Mouse (Mus musculus): ENCODE data around the gene Slc24a4. TPM values are rescaled to one million over a fixed set of nuclear protein-coding genes. Genes with fewer than 3 reads are reported as not detected.

Slc24a4 gene
- not detected for polyA plus RNA-seq (2017; shearing (Covaris generic))

- no peak for ATAC-seq
These were observed at the start of gene Slc24a4 for GRCm38 (mm10) chr12:102128081-102128790. Slc24a4 (plus strand) TSS chr12:102128733.

- ATAC-seq: no peak
These were observed 45.7 kb upstream of the Slc24a4 start for GRCm38 (mm10) chr12:102082648-102083425.

GRCm38 (mm10) chr12:102090535-102090934 is 38.0 kb upstream of the Slc24a4 start:
- no peak for ATAC-seq

- no peak for ATAC-seq
These were observed 36.0 kb upstream of the Slc24a4 start for GRCm38 (mm10) chr12:102092342-102093094.

GRCm38 (mm10) chr12:102105990-102106389 is 22.5 kb upstream of the Slc24a4 start:
- no peak for ATAC-seq

- ATAC-seq: no peak
These were observed 19.7 kb upstream of the Slc24a4 start for GRCm38 (mm10) chr12:102108851-102109250.

- ATAC-seq: no peak
These were observed 16.0 kb upstream of the Slc24a4 start for GRCm38 (mm10) chr12:102112491-102112890.

GRCm38 (mm10) chr12:102112901-102113300 is 15.6 kb upstream of the Slc24a4 start:
- ATAC-seq: no peak

GRCm38 (mm10) chr12:102113391-102113790 is 15.1 kb upstream of the Slc24a4 start:
- ATAC-seq: no peak

GRCm38 (mm10) chr12:102116580-102116979 is 12.0 kb upstream of the Slc24a4 start:
- no peak for ATAC-seq

GRCm38 (mm10) chr12:102118014-102118413 is 10.5 kb upstream of the Slc24a4 start:
- no peak for ATAC-seq

- ATAC-seq: no peak
These were observed 932 bp upstream of the Slc24a4 start for GRCm38 (mm10) chr12:102127601-102128000.

- no peak for ATAC-seq
These were observed 416 bp downstream of the Slc24a4 start for GRCm38 (mm10) chr12:102128791-102129507.

- ATAC-seq: no peak
These were observed 1.0 kb downstream of the Slc24a4 start for GRCm38 (mm10) chr12:102129508-102130030.

GRCm38 (mm10) chr12:102139710-102140109 is 11.2 kb downstream of the Slc24a4 start:
- no peak for ATAC-seq

- no peak for ATAC-seq
These were observed 12.8 kb downstream of the Slc24a4 start for GRCm38 (mm10) chr12:102141330-102141729.

- no peak for ATAC-seq
These were observed 19.1 kb downstream of the Slc24a4 start for GRCm38 (mm10) chr12:102147678-102148077.

- ATAC-seq: no peak
These were observed 20.2 kb downstream of the Slc24a4 start for GRCm38 (mm10) chr12:102148746-102149145.

- no peak for ATAC-seq
These were observed 22.7 kb downstream of the Slc24a4 start for GRCm38 (mm10) chr12:102151185-102151584.

GRCm38 (mm10) chr12:102153796-102154195 is 25.3 kb downstream of the Slc24a4 start:
- no peak for ATAC-seq

- no peak for ATAC-seq
These were observed 26.3 kb downstream of the Slc24a4 start for GRCm38 (mm10) chr12:102154815-102155214.

GRCm38 (mm10) chr12:102164632-102165031 is 36.1 kb downstream of the Slc24a4 start:
- ATAC-seq: no peak

All from CD4-positive, CD25-positive, alpha-beta regulatory T cell, adult 4 months (primary cell).